Mouse (Mus musculus): ENCODE results near the gene Frmd7. TPM values are rescaled to one million over a fixed set of nuclear protein-coding genes. Genes with fewer than 3 reads are reported as not detected.

Frmd7 gene
- total RNA-seq, 2 experiments from 2014 or later: 0.54 to 1.3 TPM

- intact Hi-C loops (cut with DNase I): no loop called here
- DNase-seq: no peak
Observed at GRCm38 (mm10) chrX:50874246-50875002, 68.1 kb downstream of the Frmd7 start.

DNA sequence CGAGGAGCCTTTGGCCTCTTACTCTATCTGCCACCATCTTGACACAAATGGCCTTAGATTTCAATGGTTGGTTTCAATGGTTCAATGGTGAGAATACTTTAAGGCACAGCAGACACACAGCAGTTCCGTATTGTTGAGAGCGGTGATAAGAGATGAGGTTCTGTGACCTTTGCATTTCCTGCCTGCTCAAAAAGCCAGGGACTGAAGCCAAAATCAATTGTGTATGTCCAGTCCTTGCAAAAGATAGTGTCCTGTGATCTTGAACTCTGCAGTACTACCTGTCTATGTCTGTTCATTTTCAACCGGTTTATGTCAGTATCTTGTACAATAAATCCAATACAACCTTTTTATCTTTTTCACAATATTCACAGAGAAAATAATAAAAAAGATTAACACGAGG, 77.8 kb downstream of the Frmd7 start:
- intact Hi-C loops (cut with DNase I): no loop called here

GRCm38 (mm10) chrX:50863771-50864170, 78.7 kb downstream of the Frmd7 start:
- no peak for DNase-seq
- intact Hi-C loops (cut with DNase I): no loop called here

More for the DNA sequence above, 77.8 kb downstream of the Frmd7 start:
- no peak for DNase-seq

DNA sequence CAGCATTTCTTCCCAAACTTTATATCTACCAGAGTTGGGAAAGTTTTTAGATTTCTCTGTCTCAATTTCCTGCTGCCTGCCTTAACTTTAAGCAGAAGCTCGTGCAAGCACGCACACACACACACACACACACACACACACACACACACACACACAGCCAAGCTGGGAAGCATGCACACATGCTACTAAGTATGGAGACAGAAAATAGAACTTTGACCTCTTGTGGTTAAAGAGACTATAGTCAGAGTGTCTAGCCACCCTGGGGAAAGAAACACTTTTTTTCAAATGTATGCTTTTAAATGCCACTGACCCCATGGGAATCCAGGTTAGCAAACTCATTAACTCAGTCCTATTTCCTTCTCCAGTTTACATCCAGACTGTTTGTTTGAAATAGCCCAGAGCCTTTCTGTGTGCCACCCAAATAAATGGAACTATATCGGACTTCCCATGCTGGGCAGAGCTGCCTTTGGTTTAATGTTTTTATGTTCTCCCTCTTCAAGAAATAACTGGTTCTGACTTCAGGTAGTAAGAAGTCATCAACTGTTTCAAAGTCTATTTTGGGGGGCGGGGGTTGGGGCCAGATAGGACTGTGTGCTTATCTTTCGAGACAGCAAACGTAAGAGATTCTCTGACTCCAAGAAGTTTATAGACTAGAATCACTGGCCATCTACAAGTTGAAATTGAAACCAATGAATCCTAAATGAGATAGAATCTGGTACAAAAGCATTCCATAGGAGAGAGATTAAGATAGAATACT, 91.9 kb downstream of the Frmd7 start:
- intact Hi-C loops (cut with DNase I): no loop called here
- DNase-seq: no peak

Other genes with a start within 250 kb of the Frmd7 start
- 1 to 10 TPM; 1.2 to 1.5 TPM for gene Stk26, start 101.7 kb downstream of the Frmd7 start, total RNA-seq (2021)
- 10 to 100 TPM; 36.8 to 42.3 TPM for gene Rap2c, start 75.3 kb upstream of the Frmd7 start, total RNA-seq (2021)